Mouse (Mus musculus) kidney, postnatal 0 days (tissue): Measurements from ENCODE around the gene Coro2a. TPM values are rescaled to one million over a fixed set of nuclear protein-coding genes. Genes with fewer than 3 reads are reported as not detected.

Experiments
- ATAC-seq: fragments of 200-750 bp; cut with Nextera tagmentation; replicated peaks from 2 replicates; pipeline ENCODE4 v1.8.0; 2017; ENCODE audit warnings: low read depth, moderate number of reproducible peaks, moderate TSS enrichment, moderate library complexity; ENCODE audit not compliant: low FRiP score
- DNase-seq: peaks from one replicate; pipeline ENCODE4 v3.0.0-alpha.2; 2016; ENCODE audit warnings: low spot score
- H3K27ac ChIP-seq: fragments of 300-500 bp; sonication (generic); 2 replicates; pipeline ENCODE4 v1.5.1; 2014; ENCODE audit warnings: mild to moderate bottlenecking
- H3K27me3 ChIP-seq: fragments of 300-500 bp; sonication (generic); 2 replicates; pipeline ENCODE4 v1.6.1; 2014; ENCODE audit warnings: low read length, mixed read lengths; ENCODE audit not compliant: insufficient read depth
- H3K36me3 ChIP-seq: fragments of 300-500 bp; sonication (generic); 2 replicates; pipeline ENCODE4 v1.6.1; 2014; ENCODE audit warnings: low read length, mixed read lengths; ENCODE audit not compliant: insufficient read depth
- H3K4me1 ChIP-seq: fragments of 300-500 bp; sonication (generic); replicated peaks from 2 replicates; pipeline ENCODE4 v1.6.1; 2014; ENCODE audit warnings: antibody characterized with exemption, low read length, mixed read lengths; ENCODE audit not compliant: insufficient read depth
- H3K4me2 ChIP-seq: fragments of 300-500 bp; sonication (generic); 2 replicates; pipeline ENCODE4 v1.6.1; 2014; ENCODE audit warnings: mild to moderate bottlenecking, low read length, moderate library complexity, mixed read lengths
- H3K4me3 ChIP-seq: fragments of 300-500 bp; sonication (generic); replicated peaks from 2 replicates; pipeline ENCODE4 v1.5.1; 2014; ENCODE audit warnings: low read depth, low read length
- H3K9ac ChIP-seq: fragments of 300-500 bp; sonication (generic); 2 replicates; pipeline ENCODE4 v1.6.1; 2014; ENCODE audit warnings: low read depth, low read length
- H3K9me3 ChIP-seq: fragments of 300-500 bp; sonication (generic); replicated peaks from 2 replicates; pipeline ENCODE4 v1.6.1; 2016; ENCODE audit warnings: low read length, inconsistent platforms, mixed read lengths
- CTCF ChIP-seq: IDR thresholded peaks from 2 replicates; pipeline ENCODE4 v1.5.1; 2016; ENCODE audit warnings: antibody characterized with exemption, low read depth, mild to moderate bottlenecking, moderate library complexity
- WGBS: fragments of 180-500 bp; shearing (Covaris S2); extraction: QIAGEN DNeasy Blood & Tissue Kit; methylation state at CpG from one replicate; pipeline ENCODE4 v1.1.7; 2014; 5-methylcytosine and 5-hydroxymethylcytosine counted together
- polyA plus RNA-seq: library from polyadenylated mRNA; unstranded; fragments of >200 nt; fragmentation: Nextera tagmentation; extraction: Ambion mirVana; gene quantifications from 2 replicates; pipeline ENCODE4 v1.2.1, GENCODE M21; 2015

Coro2a gene
- polyA plus RNA-seq, 1 experiment from 2014 or later: 2.9 TPM

DNA sequence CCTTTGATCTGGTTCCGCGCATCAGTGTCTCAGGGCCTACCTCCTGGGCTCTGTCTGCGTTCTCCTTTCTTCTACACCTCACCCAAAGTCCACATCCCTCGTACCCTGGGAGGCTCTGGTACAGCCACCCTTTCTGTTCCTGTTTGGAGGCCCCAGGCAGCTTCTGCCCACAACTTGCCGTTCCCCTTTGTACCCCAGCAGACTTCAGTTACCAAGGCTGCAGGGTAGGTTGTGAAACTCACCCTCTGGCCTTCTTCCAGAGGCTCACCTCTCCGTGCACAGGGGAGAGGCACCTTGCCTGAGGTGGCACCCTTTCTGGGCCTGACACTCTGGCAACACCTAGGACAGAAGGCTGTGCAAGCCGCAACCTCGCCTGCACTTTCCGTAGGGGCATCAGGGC lies 46.2 kb downstream of the Coro2a start:
- Histone ChIP-seq H3K4me3 (no peak overlapping the region), H3K9ac (0 out of 2 replicates have a peak overlapping the region, but pooled peaks have one; percentile 8), H3K4me2 (no peak overlapping the region), H3K9me3 (no peaks in the 10 kb centered on the region), H3K36me3 (no peaks in the 10 kb centered on the region), H3K27ac (no peak overlapping the region), H3K27me3 (no peaks in the 10 kb centered on the region), H3K4me1 (no peaks in the 10 kb centered on the region)
- no peak for TF ChIP-seq CTCF
- 73% methylated on average over 9 of the region's 9 CpGs for WGBS
- ATAC-seq: no peak
- no peak for DNase-seq

DNA sequence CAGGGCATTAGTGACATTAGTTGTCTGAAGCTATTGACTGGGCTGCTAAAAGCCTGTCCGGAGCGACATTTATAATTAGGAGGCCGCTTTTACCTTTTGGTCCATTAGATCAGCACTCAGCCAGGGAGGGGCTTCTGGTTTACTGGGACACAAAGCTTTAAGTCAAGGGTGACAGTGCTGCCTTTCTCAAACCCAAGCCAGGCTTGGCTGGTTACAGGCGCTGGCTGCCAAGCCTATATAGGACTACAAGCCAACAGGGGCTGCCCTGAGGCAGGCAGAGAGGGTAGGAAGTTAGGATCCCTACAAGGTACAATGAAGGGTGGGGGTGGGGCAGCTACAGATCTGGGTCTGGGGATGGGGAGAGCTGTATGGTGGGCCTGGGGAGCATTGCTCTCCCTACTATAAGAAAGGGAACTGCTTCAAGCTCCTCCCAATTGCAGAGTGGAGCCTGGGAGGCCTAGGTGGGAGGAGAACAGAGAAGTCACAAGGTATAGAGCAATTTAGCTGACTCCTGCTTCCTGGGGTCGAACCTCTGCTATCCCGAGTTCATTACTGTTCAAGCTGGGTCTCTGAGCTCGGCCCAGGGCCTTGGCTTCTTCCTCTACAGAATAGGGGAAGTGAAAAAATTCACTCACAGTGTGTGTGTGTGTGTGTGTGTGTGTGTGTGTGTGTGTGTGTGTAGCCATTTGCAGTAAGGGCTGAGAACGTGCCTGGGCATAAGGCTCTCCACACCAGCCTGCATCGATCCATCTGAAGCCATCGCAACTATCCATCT lies 47.5 kb downstream of the Coro2a start:
- Histone ChIP-seq H3K9ac (no peak overlapping the region), H3K4me3 (no peak overlapping the region), H3K27ac (peak overlapping the region; percentile 66; the same call in 1 of the 2 replicates), H3K27me3 (no peaks in the 10 kb centered on the region), H3K36me3 (no peaks in the 10 kb centered on the region), H3K4me2 (no peak overlapping the region), H3K4me1 (no peaks in the 10 kb centered on the region), H3K9me3 (no peaks in the 10 kb centered on the region)
- DNase-seq (peak; percentile 7), ATAC-seq (0 out of 2 replicates have a peak, but pooled peaks have one; percentile 25)
- no peak for TF ChIP-seq CTCF
- WGBS: 68% methylated on average over 10 of the region's 10 CpGs

DNA sequence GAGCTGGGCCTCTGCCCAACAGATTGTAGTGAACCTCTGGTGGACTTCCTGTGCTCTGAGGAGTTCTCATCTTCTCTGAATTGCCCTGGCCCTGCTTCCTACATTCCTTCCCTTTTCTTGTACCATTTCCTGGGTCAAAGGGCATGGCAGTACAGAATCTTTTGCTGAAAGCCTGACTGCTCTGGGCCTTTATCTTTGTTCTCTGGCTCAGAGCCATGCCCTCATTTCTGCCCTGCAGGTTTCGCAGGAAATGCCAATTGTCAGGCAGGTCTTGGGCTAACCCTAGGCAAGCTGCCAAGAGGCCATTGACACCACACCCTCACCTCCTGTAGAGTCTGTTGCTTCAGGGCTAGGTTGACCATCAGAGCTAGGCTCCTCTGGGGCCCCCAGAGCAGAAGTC lies 48.1 kb downstream of the Coro2a start:
- no peak for TF ChIP-seq CTCF
- no peak overlapping the region for H3K4me3 ChIP-seq
- no peaks in the 10 kb centered on the region for H3K36me3 ChIP-seq
- peak overlapping the region; percentile 66; the same call in 1 of the 2 replicates for H3K27ac ChIP-seq
- no peak overlapping the region for H3K9ac ChIP-seq
- 65% methylated on average over 1 of the region's 1 CpGs for WGBS
- no peaks in the 10 kb centered on the region for H3K27me3 ChIP-seq
- no peak overlapping the region for H3K4me2 ChIP-seq
- H3K4me1 ChIP-seq: no peaks in the 10 kb centered on the region
- H3K9me3 ChIP-seq: no peaks in the 10 kb centered on the region
- no peak for ATAC-seq
- DNase-seq: peak; percentile 40

DNA sequence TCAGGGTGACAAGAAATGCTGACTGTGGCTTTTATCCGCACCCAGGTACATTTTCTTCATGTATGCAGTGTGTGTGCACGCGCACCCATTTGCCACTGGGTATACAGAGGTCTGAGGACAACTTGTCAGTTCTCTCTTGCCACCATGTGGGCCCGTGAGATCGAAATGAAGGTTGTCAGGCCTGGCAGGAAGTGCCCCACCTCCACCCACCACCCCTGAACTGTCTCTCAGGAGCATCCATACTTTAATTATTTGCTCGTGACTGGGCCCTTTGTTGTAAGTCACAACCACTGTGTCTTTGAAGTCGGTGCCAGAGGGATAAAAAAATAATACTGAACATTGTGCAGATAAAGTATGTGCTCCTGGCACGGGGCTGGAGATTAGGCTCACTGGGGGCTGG lies 51.6 kb downstream of the Coro2a start:
- no peak overlapping the region for H3K9ac ChIP-seq
- H3K9me3 ChIP-seq: no peaks in the 10 kb centered on the region
- no peak for ATAC-seq
- no peak for TF ChIP-seq CTCF
- H3K4me3 ChIP-seq: no peak overlapping the region
- no peak overlapping the region for H3K4me2 ChIP-seq
- no peaks in the 10 kb centered on the region for H3K4me1 ChIP-seq
- H3K27ac ChIP-seq: no peak overlapping the region
- DNase-seq: no peak
- WGBS: 67% methylated on average over 8 of the region's 8 CpGs
- no peaks in the 10 kb centered on the region for H3K36me3 ChIP-seq
- H3K27me3 ChIP-seq: no peaks in the 10 kb centered on the region

DNA sequence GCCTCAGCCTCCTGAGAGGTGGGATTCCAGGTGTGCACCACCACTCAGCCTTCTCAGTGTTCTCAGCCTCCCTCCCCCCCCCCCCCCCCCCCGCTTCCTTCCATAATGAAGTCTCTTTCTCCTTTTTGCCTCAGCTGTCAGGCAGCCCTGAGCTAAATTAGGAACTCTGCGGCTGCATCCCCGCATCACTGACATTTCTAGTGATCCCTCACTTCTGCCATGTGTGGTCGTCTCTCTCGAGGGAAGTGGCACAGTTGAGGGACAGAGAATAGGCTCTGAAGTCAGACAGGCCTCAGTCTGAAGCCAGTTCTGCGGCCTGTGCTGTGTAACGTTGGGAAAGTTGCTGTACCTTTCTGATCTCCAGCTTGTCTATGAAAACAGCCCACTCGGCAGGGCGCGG lies 52.0 kb downstream of the Coro2a start:
- no peak for DNase-seq
- Histone ChIP-seq H3K9me3 (no peaks in the 10 kb centered on the region), H3K4me1 (no peaks in the 10 kb centered on the region), H3K27me3 (no peaks in the 10 kb centered on the region), H3K27ac (no peak overlapping the region), H3K9ac (no peak overlapping the region), H3K36me3 (no peaks in the 10 kb centered on the region), H3K4me3 (no peak overlapping the region), H3K4me2 (no peak overlapping the region)
- no peak for TF ChIP-seq CTCF
- WGBS: 82% methylated on average over 9 of the region's 10 CpGs
- ATAC-seq: no peak

DNA sequence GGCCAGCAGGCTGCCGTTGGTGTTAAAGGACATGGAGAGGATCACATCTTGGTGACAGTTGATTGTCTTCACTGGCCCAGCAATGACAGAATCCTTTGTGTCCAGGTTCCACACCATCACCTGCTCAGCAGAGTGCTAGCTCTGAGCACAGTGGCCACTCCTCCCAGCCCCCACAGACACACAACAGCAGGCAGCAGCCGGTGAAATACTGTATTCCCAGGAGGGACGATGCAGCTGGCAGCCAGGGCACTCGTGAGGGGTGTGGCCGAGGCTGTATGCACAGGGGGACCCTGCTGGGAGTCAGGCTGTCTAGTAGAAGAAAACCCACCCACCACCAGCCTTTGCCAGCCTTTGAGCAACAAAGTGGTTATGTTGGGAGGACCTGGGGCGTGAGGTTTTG lies 55.3 kb downstream of the Coro2a start:
- WGBS: 40% methylated on average over 6 of the region's 6 CpGs
- TF ChIP-seq CTCF: no peak
- DNase-seq (no peak), ATAC-seq (0 out of 2 replicates have a peak, but pooled peaks have one; percentile 30)
- Histone ChIP-seq H3K4me3 (no peak overlapping the region), H3K4me1 (no peaks in the 10 kb centered on the region), H3K4me2 (no peak overlapping the region), H3K9me3 (no peaks in the 10 kb centered on the region), H3K36me3 (no peaks in the 10 kb centered on the region), H3K27ac (no peak overlapping the region), H3K9ac (no peak overlapping the region), H3K27me3 (no peaks in the 10 kb centered on the region)
